Mouse (Mus musculus) heart, postnatal 25 days (tissue): ENCODE results near the gene Gm7942. TPM values are rescaled to one million over a fixed set of nuclear protein-coding genes. Genes with fewer than 3 reads are reported as not detected.
"Not testable (repeated sequence)": the region's sequence is repeated elsewhere in the genome, so short reads cannot be mapped to it uniquely, and the experiment has no call there.

Experiments used
- DNase-seq: peaks from one replicate; pipeline ENCODE4 v3.0.0; 2022; ENCODE audit warnings: low spot score
- intact Hi-C: fragments of 180-260 bp; cut with DNase I; formaldehyde crosslinking; loops from one replicate; pipeline ENCODE4 v1.15.1; 2025
- total RNA-seq, 2 experiments: library from RNA; stranded (reverse); gene quantifications; 2 replicates each; pipeline ENCODE4 v1.2.3; 2021

Gm7942 gene
- not detected for total RNA-seq

GRCm38 (mm10) chr5:95106638-95107037, at the start of gene Gm7942:
Gm7942 (plus strand) TSS chr5:95106938.
- intact Hi-C loops, DNase-seq: not testable (repeated sequence)

Other genes with a start within 250 kb of the Gm7942 start
- not detected for gene Gm3183, start 241.5 kb upstream of the Gm7942 start, total RNA-seq
- gene Gm6367, start 118.3 kb upstream of the Gm7942 start, total RNA-seq = not detected
- not detected for gene Gm16513, start 75.7 kb downstream of the Gm7942 start, total RNA-seq
- not detected for gene Gm10424, start 165.8 kb downstream of the Gm7942 start, total RNA-seq
- not detected for gene Gm3259, start 199.0 kb downstream of the Gm7942 start, total RNA-seq